Mouse (Mus musculus) heart, embryonic 15.5 days (tissue): ENCODE data around the gene Rab40c. TPM values are rescaled to one million over a fixed set of nuclear protein-coding genes. Genes with fewer than 3 reads are reported as not detected.
A peak's percentile ranks its signal among the peaks of the same experiment; 100 is the strongest.
"Not testable (repeated sequence)": the region's sequence is repeated elsewhere in the genome, so short reads cannot be mapped to it uniquely, and the experiment has no call there.

Experiments used
- ATAC-seq: fragments of 200-750 bp; cut with Nextera tagmentation; replicated peaks from 2 replicates; pipeline ENCODE4 v1.8.0; 2017; ENCODE audit warnings: low read depth, moderate TSS enrichment; ENCODE audit not compliant: insufficient number of reproducible peaks, insufficient read depth, low FRiP score
- H3K27ac ChIP-seq: fragments of 300-500 bp; sonication (generic); 2 replicates; pipeline ENCODE4 v1.5.1; 2015; ENCODE audit warnings: mild to moderate bottlenecking, inconsistent platforms
- H3K27me3 ChIP-seq: fragments of 300-500 bp; sonication (generic); 2 replicates; pipeline ENCODE4 v1.6.1; 2015; ENCODE audit warnings: inconsistent platforms
- H3K36me3 ChIP-seq: fragments of 300-500 bp; sonication (generic); 2 replicates; pipeline ENCODE4 v1.6.1; 2015; ENCODE audit warnings: mild to moderate bottlenecking, inconsistent platforms
- H3K4me1 ChIP-seq: fragments of 300-500 bp; sonication (generic); replicated peaks from 2 replicates; pipeline ENCODE4 v1.6.1; 2015; ENCODE audit warnings: inconsistent platforms
- H3K4me2 ChIP-seq: fragments of 300-500 bp; sonication (generic); 2 replicates; pipeline ENCODE4 v1.6.1; 2015; ENCODE audit warnings: inconsistent platforms, mild to moderate bottlenecking, moderate library complexity
- H3K4me3 ChIP-seq: fragments of 300-500 bp; sonication (generic); 2 replicates; pipeline ENCODE4 v1.5.1; 2015; ENCODE audit warnings: mild to moderate bottlenecking, inconsistent platforms
- H3K9ac ChIP-seq: fragments of 300-500 bp; sonication (generic); 2 replicates; pipeline ENCODE4 v1.6.1; 2015; ENCODE audit warnings: mild to moderate bottlenecking, inconsistent platforms
- H3K9me3 ChIP-seq: fragments of 300-500 bp; sonication (generic); replicated peaks from 2 replicates; pipeline ENCODE4 v1.6.1; 2016; ENCODE audit warnings: inconsistent platforms
- WGBS: fragments of 180-500 bp; shearing (Covaris S2); methylation state at CpG from one replicate; pipeline ENCODE4 v1.1.7; 2015; ENCODE audit warnings: mixed read lengths; 5-methylcytosine and 5-hydroxymethylcytosine counted together
- polyA plus RNA-seq: library from polyadenylated mRNA; unstranded; fragments of >200 nt; fragmentation: Nextera tagmentation; extraction: Ambion mirVana; gene quantifications from 2 replicates; pipeline ENCODE4 v1.2.1, GENCODE M21; 2015

Gene Rab40c
- polyA plus RNA-seq, 1 experiment from 2014 or later: 12.1 TPM

GRCm38 (mm10) chr17:25872676-25873075, 46.9 kb downstream of the Rab40c start:
- H3K9ac ChIP-seq: no peak overlapping the region
- no peaks in the 10 kb centered on the region for H3K36me3 ChIP-seq
- no peak for ATAC-seq
- WGBS: 84% methylated on average over 3 of the region's 3 CpGs
- no peak overlapping the region for H3K4me2 ChIP-seq
- H3K27me3 ChIP-seq: no peaks in the 10 kb centered on the region
- H3K4me3 ChIP-seq: no peak overlapping the region
- peaks cover 34% of the 10 kb centered on the region for H3K4me1 ChIP-seq
- no peaks in the 10 kb centered on the region for H3K9me3 ChIP-seq
- H3K27ac ChIP-seq: no peak overlapping the region

GRCm38 (mm10) chr17:25871566-25871965, 48.0 kb downstream of the Rab40c start:
- H3K27me3 ChIP-seq, H3K4me2 ChIP-seq, H3K9ac ChIP-seq, H3K36me3 ChIP-seq, ATAC-seq, H3K27ac ChIP-seq, H3K9me3 ChIP-seq, H3K4me3 ChIP-seq: not testable (repeated sequence)
- H3K4me1 ChIP-seq: peaks cover 36% of the 10 kb centered on the region

GRCm38 (mm10) chr17:25869954-25870353, 49.6 kb downstream of the Rab40c start:
- H3K36me3 ChIP-seq: no peaks in the 10 kb centered on the region
- H3K4me3 ChIP-seq: no peak overlapping the region
- H3K4me1 ChIP-seq: peaks cover 41% of the 10 kb centered on the region
- no peaks in the 10 kb centered on the region for H3K9me3 ChIP-seq
- no peak overlapping the region for H3K4me2 ChIP-seq
- 87% methylated on average over 2 of the region's 2 CpGs for WGBS
- H3K27ac ChIP-seq: no peak overlapping the region
- no peaks in the 10 kb centered on the region for H3K27me3 ChIP-seq
- ATAC-seq: no peak
- H3K9ac ChIP-seq: no peak overlapping the region

- Histone ChIP-seq H3K27me3 (no peaks in the 10 kb centered on the region), H3K4me2 (no peak overlapping the region), H3K9ac (no peak overlapping the region), H3K27ac (no peak overlapping the region), H3K9me3 (no peaks in the 10 kb centered on the region), H3K4me3 (no peak overlapping the region), H3K36me3 (peaks cover 4% of the 10 kb centered on the region; the same call in 1 of the 2 replicates), H3K4me1 (peaks cover 38% of the 10 kb centered on the region)
- WGBS: 85% methylated on average over 8 of the region's 8 CpGs
- ATAC-seq: no peak
These were observed 50.0 kb downstream of the Rab40c start for GRCm38 (mm10) chr17:25869498-25869897.

GRCm38 (mm10) chr17:25868601-25869191, 50.8 kb downstream of the Rab40c start, which contains the start of gene Mcrip2:
Gene Mcrip2, minus strand, starts transcription at chr17:25868764.
- peaks cover 30% of the 10 kb centered on the region for H3K4me1 ChIP-seq
- peak within 1 kb of the TSS; percentile 96 for H3K4me2 ChIP-seq
- no peaks in the 10 kb centered on the region for H3K27me3 ChIP-seq
- peak within 1 kb of the TSS; percentile 91 for H3K9ac ChIP-seq
- peaks cover 12% of the 10 kb centered on the region; the same call in 1 of the 2 replicates for H3K36me3 ChIP-seq
- peak; percentile 84 for ATAC-seq
- peak within 1 kb of the TSS; percentile 98 for H3K27ac ChIP-seq
- H3K9me3 ChIP-seq: no peaks in the 10 kb centered on the region
- H3K4me3 ChIP-seq: peak within 1 kb of the TSS; percentile 97
- under 1% methylated on average over 24 of the region's 24 CpGs for WGBS

GRCm38 (mm10) chr17:25867836-25868600, 51.5 kb downstream of the Rab40c start:
- peak overlapping the region; percentile 96 for H3K4me2 ChIP-seq
- ATAC-seq: peak; percentile 58
- no peaks in the 10 kb centered on the region for H3K27me3 ChIP-seq
- under 1% methylated on average over 42 of the region's 42 CpGs for WGBS
- H3K4me3 ChIP-seq: peak overlapping the region; percentile 97
- peak overlapping the region; percentile 91 for H3K9ac ChIP-seq
- no peaks in the 10 kb centered on the region for H3K9me3 ChIP-seq
- peaks cover 30% of the 10 kb centered on the region for H3K4me1 ChIP-seq
- H3K27ac ChIP-seq: peak overlapping the region; percentile 98
- peaks cover 15% of the 10 kb centered on the region; the same call in 1 of the 2 replicates for H3K36me3 ChIP-seq

GRCm38 (mm10) chr17:25867509-25867835, 52.1 kb downstream of the Rab40c start:
- Histone ChIP-seq H3K27me3 (no peaks in the 10 kb centered on the region), H3K4me2 (peak overlapping the region; percentile 96), H3K4me3 (peak overlapping the region; percentile 97), H3K36me3 (peaks cover 15% of the 10 kb centered on the region; the same call in 1 of the 2 replicates), H3K27ac (peak overlapping the region; percentile 98), H3K9me3 (no peaks in the 10 kb centered on the region), H3K9ac (peak overlapping the region; percentile 91), H3K4me1 (peaks cover 30% of the 10 kb centered on the region)
- 5% methylated on average over 7 of the region's 7 CpGs for WGBS
- ATAC-seq: no peak

GRCm38 (mm10) chr17:25866172-25866571, 53.4 kb downstream of the Rab40c start:
- H3K4me2 ChIP-seq: peak overlapping the region; percentile 96
- peak overlapping the region; percentile 97 for H3K4me3 ChIP-seq
- H3K9ac ChIP-seq: peak overlapping the region; percentile 28; the same call in 1 of the 2 replicates
- ATAC-seq: no peak
- no peak overlapping the region for H3K27ac ChIP-seq
- WGBS: 86% methylated on average over 3 of the region's 3 CpGs
- H3K27me3 ChIP-seq: no peaks in the 10 kb centered on the region
- peaks cover 36% of the 10 kb centered on the region for H3K4me1 ChIP-seq
- no peaks in the 10 kb centered on the region for H3K9me3 ChIP-seq
- H3K36me3 ChIP-seq: peaks cover 15% of the 10 kb centered on the region; the same call in 1 of the 2 replicates

- Histone ChIP-seq H3K4me3 (no peak overlapping the region), H3K27me3 (no peaks in the 10 kb centered on the region), H3K27ac (no peak overlapping the region), H3K9ac (no peak overlapping the region), H3K4me1 (peaks cover 45% of the 10 kb centered on the region), H3K9me3 (no peaks in the 10 kb centered on the region), H3K36me3 (peaks cover 15% of the 10 kb centered on the region; the same call in 1 of the 2 replicates), H3K4me2 (no peak overlapping the region)
- WGBS: 85% methylated on average over 11 of the region's 11 CpGs
- ATAC-seq: no peak
These were observed 54.2 kb downstream of the Rab40c start for GRCm38 (mm10) chr17:25865288-25865687.

- no peak overlapping the region for H3K27ac ChIP-seq
- ATAC-seq: no peak
- peaks cover 15% of the 10 kb centered on the region; the same call in 1 of the 2 replicates for H3K36me3 ChIP-seq
- H3K4me3 ChIP-seq: no peak overlapping the region
- H3K4me1 ChIP-seq: peaks cover 48% of the 10 kb centered on the region
- no peaks in the 10 kb centered on the region for H3K9me3 ChIP-seq
- H3K27me3 ChIP-seq: no peaks in the 10 kb centered on the region
- H3K4me2 ChIP-seq: no peak overlapping the region
- no peak overlapping the region for H3K9ac ChIP-seq
- 89% methylated on average over 14 of the region's 14 CpGs for WGBS
These were observed 55.2 kb downstream of the Rab40c start for GRCm38 (mm10) chr17:25864311-25864710.

- no peak overlapping the region for H3K9ac ChIP-seq
- peaks cover 15% of the 10 kb centered on the region; the same call in 1 of the 2 replicates for H3K36me3 ChIP-seq
- no peak overlapping the region for H3K27ac ChIP-seq
- WGBS: 88% methylated on average over 6 of the region's 6 CpGs
- peaks cover 46% of the 10 kb centered on the region for H3K4me1 ChIP-seq
- no peaks in the 10 kb centered on the region for H3K9me3 ChIP-seq
- H3K4me3 ChIP-seq: no peak overlapping the region
- no peak for ATAC-seq
- H3K27me3 ChIP-seq: no peaks in the 10 kb centered on the region
- H3K4me2 ChIP-seq: no peak overlapping the region
These were observed 55.8 kb downstream of the Rab40c start for GRCm38 (mm10) chr17:25863681-25864080.
